Mouse (Mus musculus) heart, postnatal 14 days (tissue): ENCODE data around the gene Tmem60. TPM values are rescaled to one million over a fixed set of nuclear protein-coding genes. Genes with fewer than 3 reads are reported as not detected.

Experiments
- DNase-seq, 2 experiments: peaks; one replicate each; pipeline ENCODE4 v3.0.0; 2021 to 2022
- intact Hi-C: fragments of 180-260 bp; cut with DNase I; formaldehyde crosslinking; loops from one replicate; pipeline ENCODE4 v1.15.1; 2025
- total RNA-seq, 2 experiments: library from RNA; stranded (reverse); gene quantifications; 2 replicates each; pipeline ENCODE4 v1.2.3; 2021

Tmem60 gene
- total RNA-seq, 2 experiments from 2014 or later, result 22.0 to 22.3 TPM

GRCm38 (mm10) chr5:20904647-20905046, 22.7 kb downstream of the Tmem60 start:
- no peak for DNase-seq
- intact Hi-C loops, result no loop called here

DNA sequence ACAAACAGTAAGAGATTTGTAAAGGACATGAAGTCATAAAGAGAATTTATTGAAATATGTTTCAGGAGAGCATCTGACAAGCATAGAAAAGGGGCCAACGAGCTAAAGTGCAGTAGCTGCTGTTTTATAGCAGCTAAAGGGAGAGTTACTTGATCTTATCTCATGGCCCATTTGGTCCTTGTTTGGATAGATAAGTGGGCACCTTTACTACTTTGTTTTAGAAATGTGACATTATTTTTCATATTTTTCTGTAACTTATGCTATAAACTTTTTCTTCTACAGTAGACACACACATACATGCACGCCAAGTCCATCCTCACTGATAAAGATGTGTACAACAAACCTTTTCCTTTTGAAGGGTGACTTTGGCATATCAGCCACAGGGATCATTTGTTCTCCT, 23.4 kb downstream of the Tmem60 start:
- intact Hi-C loops, result no loop called here
- DNase-seq, result no peak

DNA sequence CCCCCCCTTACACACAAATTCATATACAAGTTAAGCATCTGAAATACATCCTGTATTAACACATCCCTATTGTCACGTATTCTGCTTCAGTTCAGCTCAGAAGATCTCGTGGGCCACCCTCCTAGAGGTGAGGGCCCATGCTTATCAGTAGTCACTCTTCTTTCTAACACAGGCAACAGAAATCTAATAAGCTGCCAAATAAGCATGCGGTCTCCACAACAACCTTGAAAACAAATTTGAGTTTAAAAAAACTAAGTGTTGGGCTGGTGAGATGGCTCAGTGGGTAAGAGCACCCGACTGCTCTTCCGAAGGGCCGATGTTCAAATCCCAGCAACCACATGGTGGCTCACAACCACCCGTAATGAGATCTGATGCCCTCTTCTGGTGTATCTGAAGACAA, 24.2 kb downstream of the Tmem60 start:
- DNase-seq, result no peak
- intact Hi-C loops, result no loop called here

DNA sequence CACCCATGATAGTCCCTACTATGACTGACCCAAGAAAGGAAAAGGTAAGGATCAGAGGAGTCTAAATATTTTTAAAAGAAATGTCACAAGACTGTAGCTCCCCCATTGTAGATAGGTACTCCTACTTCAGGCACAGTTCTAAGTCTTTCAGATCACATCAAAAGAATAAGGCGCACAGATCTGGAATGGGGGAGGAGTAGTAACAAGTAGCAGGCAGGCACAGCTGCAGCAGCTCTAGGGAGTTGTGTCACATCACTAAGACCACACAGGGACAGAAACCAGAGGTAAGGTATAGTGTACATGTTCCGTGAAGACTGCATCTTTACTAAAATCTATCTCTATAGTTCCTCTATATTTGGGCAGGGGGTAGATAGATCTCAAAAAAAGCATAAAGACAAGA, 29.8 kb downstream of the Tmem60 start:
- intact Hi-C loops, result loop anchor here (5.0 kb wide), 4 partner anchors 56 to 351 kb away; partner anchors contain the start of gene Ptpn12
- no peak for DNase-seq

DNA sequence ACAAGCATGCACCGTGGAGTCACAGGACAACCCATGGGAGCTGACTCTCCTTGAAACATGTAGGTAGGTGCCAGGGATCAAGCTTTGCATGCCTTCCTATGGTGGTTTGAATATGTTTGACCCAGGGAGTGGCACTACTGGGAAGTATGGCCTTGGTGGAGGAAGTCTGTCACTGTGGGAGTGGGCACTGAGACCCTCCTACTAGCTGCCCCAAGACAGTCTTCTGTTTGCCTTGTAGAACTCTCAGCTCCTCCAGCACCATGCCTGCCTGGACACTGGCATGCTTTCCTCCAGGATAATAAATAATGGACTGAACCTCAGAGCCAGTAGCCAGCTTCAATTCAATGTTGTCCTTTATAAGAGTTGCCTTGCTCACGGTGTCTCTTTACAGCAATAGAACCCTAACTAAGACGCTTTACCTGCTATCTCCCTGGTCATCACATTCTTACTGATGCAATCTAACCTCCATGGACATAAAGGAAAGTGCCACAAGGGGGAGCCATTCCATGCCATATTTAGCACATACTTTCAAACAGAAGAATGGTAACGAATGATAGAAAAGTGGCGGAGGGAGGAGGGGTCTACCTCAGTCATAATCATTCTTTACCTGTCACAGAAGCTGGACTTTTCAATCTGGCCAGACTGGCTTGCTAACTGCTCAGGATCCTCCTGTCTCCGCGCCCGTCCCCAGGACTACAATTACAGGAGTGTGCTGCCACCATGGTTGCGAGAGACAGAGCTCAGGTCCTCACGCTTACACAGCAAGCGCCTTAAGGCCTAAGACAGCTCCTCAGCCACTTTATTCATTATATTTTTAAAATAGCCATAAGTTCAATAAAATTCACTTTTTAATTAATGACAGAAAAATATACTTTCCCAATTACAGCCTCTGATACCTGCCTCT, 31.6 kb downstream of the Tmem60 start:
- peak; percentile 61 to 75 for DNase-seq
- intact Hi-C loops, result loop anchor here (2.0 to 5.0 kb wide), 5 partner anchors 39 to 349 kb away; partner anchors contain the start of gene Ptpn12

DNA sequence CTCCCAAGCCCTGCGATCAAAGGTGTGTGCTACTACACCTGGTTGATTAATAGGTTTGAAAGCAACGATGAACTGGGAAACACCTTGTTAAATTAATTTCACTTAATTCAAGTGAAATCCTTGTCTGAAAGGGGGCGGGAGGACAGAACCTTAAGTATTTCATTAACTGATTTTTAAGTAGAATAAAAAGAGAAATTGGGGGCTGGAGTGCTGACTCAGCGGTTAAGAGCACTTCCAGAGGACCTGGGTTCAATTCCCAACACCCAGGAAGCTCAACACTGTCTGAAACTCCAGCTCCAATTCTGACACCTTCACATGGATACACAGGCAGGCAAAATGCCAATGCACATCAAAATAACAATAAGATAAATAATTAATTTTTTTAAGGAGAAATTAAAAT, 37.0 kb downstream of the Tmem60 start:
- no peak for DNase-seq
- intact Hi-C loops, result loop anchor here (5.0 kb wide), 1 partner anchor 223 kb away; no protein-coding TSS in a partner anchor

DNA sequence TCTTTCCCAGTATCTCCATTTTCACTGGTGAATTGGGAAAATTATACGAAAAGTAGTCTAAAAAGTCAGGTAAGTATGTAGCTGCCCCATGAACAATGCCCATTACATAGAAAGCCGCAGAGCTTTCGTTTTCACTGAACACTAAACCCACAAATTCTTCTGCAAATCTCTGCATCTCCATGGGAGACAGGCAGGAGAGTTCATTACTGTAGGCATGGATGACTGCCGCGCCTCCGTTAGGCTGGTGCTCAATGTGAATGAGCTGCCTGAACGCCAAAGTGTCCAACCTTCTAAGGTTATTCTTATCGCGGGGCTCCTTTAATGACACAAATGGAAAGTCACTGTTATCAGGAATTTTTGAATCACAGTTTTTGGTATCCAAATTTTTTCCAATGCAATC, 37.6 kb downstream of the Tmem60 start:
- intact Hi-C loops, result loop anchor here (5.0 kb wide), 1 partner anchor 223 kb away; no protein-coding TSS in a partner anchor
- no peak for DNase-seq

- no peak for DNase-seq
- intact Hi-C loops, result no loop called here
Observed at GRCm38 (mm10) chr5:20924608-20925007, 42.6 kb downstream of the Tmem60 start.

GRCm38 (mm10) chr5:20925451-20925850, 43.5 kb downstream of the Tmem60 start:
- intact Hi-C loops, result no loop called here
- DNase-seq, result no peak

DNA sequence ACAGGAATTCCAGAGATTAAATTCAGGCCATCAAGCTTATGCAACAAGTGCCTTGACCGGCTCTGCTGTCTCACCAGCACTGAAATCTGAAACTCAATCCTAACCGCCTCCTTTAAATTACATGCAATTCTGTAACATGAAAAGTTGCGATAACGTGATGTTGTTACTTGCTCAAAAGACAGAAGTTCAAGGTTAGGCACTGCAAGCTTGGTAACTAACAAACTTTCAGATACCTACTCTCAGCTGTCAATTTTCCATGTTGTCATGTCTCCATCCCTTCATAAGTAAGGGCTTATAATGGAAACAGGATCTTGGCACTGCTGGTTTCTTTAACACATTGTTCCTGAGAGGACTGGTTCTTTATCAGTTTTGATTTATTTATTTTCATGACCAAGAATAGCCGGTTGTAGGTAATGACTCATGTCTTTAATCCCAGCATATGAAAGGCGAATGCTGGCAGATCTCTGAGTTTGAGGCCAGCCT, 47.7 kb downstream of the Tmem60 start:
- DNase-seq, result no peak

GRCm38 (mm10) chr5:20930430-20930829, 48.4 kb downstream of the Tmem60 start:
- no peak for DNase-seq
- intact Hi-C loops, result no loop called here

More for the DNA sequence above, 47.7 kb downstream of the Tmem60 start:
- intact Hi-C loops, result no loop called here

- intact Hi-C loops, result no loop called here
- no peak for DNase-seq
Observed at GRCm38 (mm10) chr5:20931300-20931699, 49.3 kb downstream of the Tmem60 start.

DNA sequence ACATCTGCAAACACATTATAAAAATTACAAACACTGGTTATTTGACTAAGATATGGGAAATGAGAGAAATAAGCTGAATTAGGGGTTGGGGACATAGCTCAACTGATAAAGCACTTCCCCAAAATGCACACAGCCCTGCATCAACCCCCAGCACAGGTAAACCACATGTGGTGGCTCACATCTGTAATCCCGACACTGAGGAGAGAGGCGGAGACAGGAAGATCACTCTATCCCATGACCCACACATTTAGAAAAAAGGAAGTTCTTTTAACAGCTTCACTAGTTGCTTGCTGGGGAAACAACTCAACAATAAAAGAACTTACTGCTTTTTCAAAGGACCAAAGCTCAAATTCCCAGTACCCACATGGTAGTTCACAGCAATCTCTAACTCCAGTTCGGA, 50.6 kb downstream of the Tmem60 start:
- intact Hi-C loops, result no loop called here
- DNase-seq, result no peak

DNA sequence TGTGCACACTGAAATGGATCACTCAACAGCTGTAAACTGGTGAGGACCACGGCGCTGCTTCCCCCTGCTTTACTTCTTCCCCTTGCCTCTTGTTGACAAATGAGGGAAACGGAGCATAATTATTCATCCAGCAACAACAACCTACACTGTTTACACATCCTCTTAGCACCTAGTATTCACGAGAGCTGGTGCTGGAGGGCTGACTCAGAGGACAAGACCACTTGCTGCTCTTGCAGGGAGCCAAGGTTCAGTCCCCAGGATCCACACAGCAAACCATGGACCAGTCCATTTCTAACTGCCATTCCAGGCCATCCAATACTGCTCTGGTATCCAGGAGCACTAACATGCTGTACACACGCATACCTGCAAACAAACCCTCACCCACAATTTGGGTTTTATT, 53.9 kb downstream of the Tmem60 start:
- no peak for DNase-seq
- intact Hi-C loops, result no loop called here

Other genes starting within 250 kb of the Tmem60 start
- 10 to 100 TPM; 70.3 to 82.1 TPM for gene Phtf2, start 67 bp upstream of the Tmem60 start, total RNA-seq
- gene Rsbn1l, start 74.2 kb downstream of the Tmem60 start, total RNA-seq, result 10 to 100 TPM; 14.2 to 16.3 TPM
- gene Ptpn12, start 173.7 kb downstream of the Tmem60 start, total RNA-seq, result 10 to 100 TPM; 38.5 to 42.9 TPM